ENCODE assay signal across 16 mouse cellular contexts in genomic region chr11:9500326-9501142, GRCm38 (mm10).
DNase-seq lines count a peak whose midpoint lies in the region; ATAC-seq and TF ChIP-seq lines count a peak whose summit lies in the region.
"Had no signal": no experiment of that assay in that cellular context is flagged by ENCODE, and none has a peak within 500 bp of the region (broad histone marks: within the 10 kb centered on the region; RNA-seq: fewer than 3 reads in every experiment).

No protein-coding gene starts in this region.

- TF ChIP-seq CTCF in stomach, postnatal 0 days (IDR thresholded peaks at IDR 0.05; ENCODE audit: low read depth) = no peak

- H3K4me1 ChIP-seq in neural tube, embryonic 14.5 days (ENCODE audit: control insufficient read depth, insufficient read depth, low read length) = no peaks in the 10 kb centered on the region
- H3K4me1 ChIP-seq in forebrain, embryonic 16.5 days (replicated peaks; ENCODE audit: control insufficient read depth, insufficient read depth, low read length) = peaks cover 6% of the 10 kb centered on the region; the same call in 1 of the 2 replicates
- no peaks in the 10 kb centered on the region for H3K4me1 ChIP-seq in stomach, postnatal 0 days (replicated peaks; ENCODE audit: control insufficient read depth, insufficient read depth)
- H3K4me1 ChIP-seq: heart, embryonic 15.5 days had no signal

- no peak overlapping the region for H3K9ac ChIP-seq in neural tube, embryonic 14.5 days (replicated peaks; ENCODE audit: low read depth, low read length)
- H3K9ac ChIP-seq in forebrain, embryonic 16.5 days (replicated peaks; ENCODE audit: low read depth, low read length) = no peak overlapping the region
- H3K9ac ChIP-seq in stomach, postnatal 0 days (ENCODE audit: low read length) = no peak overlapping the region
- H3K9ac ChIP-seq: heart, embryonic 15.5 days had no signal

- no peak overlapping the region for H3K4me2 ChIP-seq in neural tube, embryonic 14.5 days (ENCODE audit: low read depth, low read length)
- H3K4me2 ChIP-seq in forebrain, embryonic 16.5 days (ENCODE audit: low read length) = no peak overlapping the region
- peak overlapping the region; percentile 39 for H3K4me2 ChIP-seq in myocyte (ENCODE audit: low read depth)
- no peak overlapping the region for H3K4me2 ChIP-seq in stomach, postnatal 0 days (replicated peaks; ENCODE audit: low read depth)
- H3K4me2 ChIP-seq: heart, embryonic 15.5 days; liver, embryonic 11.5 days had no signal

- no peak for TF ChIP-seq EP300 in stomach, postnatal 0 days (optimal IDR thresholded peaks at IDR 0.05)

- 40% methylated on average over 5 of the region's 5 CpGs for WGBS in neural tube, embryonic 14.5 days
- WGBS in forebrain, embryonic 16.5 days = 30% methylated on average over 5 of the region's 5 CpGs
- WGBS in stomach, postnatal 0 days = 52% methylated on average over 5 of the region's 5 CpGs

- no peak for TF ChIP-seq POLR2A in myocyte (IDR thresholded peaks at IDR 0.05; ENCODE audit: insufficient read length, low read depth)

- no peak overlapping the region for H3K4me3 ChIP-seq in neural tube, embryonic 14.5 days (ENCODE audit: low read depth, low read length)
- H3K4me3 ChIP-seq in forebrain, embryonic 16.5 days (replicated peaks; ENCODE audit: low read length) = no peak overlapping the region
- no peak overlapping the region for H3K4me3 ChIP-seq in myocyte
- no peak overlapping the region for H3K4me3 ChIP-seq in stomach, postnatal 0 days (ENCODE audit: low read depth, low read length)
- H3K4me3 ChIP-seq: gastrocnemius, adult 2 months; heart, embryonic 15.5 days had no signal

- H3K9me3 ChIP-seq in neural tube, embryonic 14.5 days (ENCODE audit: control insufficient read depth, low read length) = no peaks in the 10 kb centered on the region
- no peaks in the 10 kb centered on the region for H3K9me3 ChIP-seq in forebrain, embryonic 16.5 days (ENCODE audit: control insufficient read depth, low read length)
- no peaks in the 10 kb centered on the region for H3K9me3 ChIP-seq in stomach, postnatal 0 days (ENCODE audit: control insufficient read depth, low read length)
- H3K9me3 ChIP-seq: G1E; heart, embryonic 15.5 days had no signal

- no peaks in the 10 kb centered on the region for H3K36me3 ChIP-seq in neural tube, embryonic 14.5 days (ENCODE audit: control insufficient read depth, insufficient read depth, low read length)
- H3K36me3 ChIP-seq in forebrain, embryonic 16.5 days (ENCODE audit: control insufficient read depth, insufficient read depth) = no peaks in the 10 kb centered on the region
- H3K36me3 ChIP-seq in myocyte (ENCODE audit: control insufficient read depth, insufficient read depth) = no peaks in the 10 kb centered on the region
- H3K36me3 ChIP-seq in stomach, postnatal 0 days (ENCODE audit: control insufficient read depth, insufficient read depth, low read length) = no peaks in the 10 kb centered on the region
- H3K36me3 ChIP-seq: G1E; heart, embryonic 15.5 days had no signal

- peak; percentile 4 for DNase-seq in embryo, embryonic 11 days
- no peak for DNase-seq in embryo, embryonic 9.5 days (ENCODE audit: extremely low spot score)
- DNase-seq in neural tube, embryonic 10.5 days (ENCODE audit: extremely low spot score, low spot score) = no peak
- DNase-seq in stomach, postnatal 0 days (ENCODE audit: low spot score) = no peak
- DNase-seq: B cell, adult 2 months; gastrocnemius, adult 2 months; kidney, postnatal 36 days; lung, postnatal 10 days; thymus, postnatal 14 days had no signal

- no peaks in the 10 kb centered on the region for H3K79me2 ChIP-seq in myocyte (ENCODE audit: control insufficient read depth, insufficient read depth)

- H3K27ac ChIP-seq in neural tube, embryonic 14.5 days (ENCODE audit: low read depth, low read length) = no peak overlapping the region
- H3K27ac ChIP-seq in forebrain, embryonic 16.5 days (ENCODE audit: low read length) = no peak overlapping the region
- no peak overlapping the region for H3K27ac ChIP-seq in stomach, postnatal 0 days (replicated peaks)
- H3K27ac ChIP-seq: gastrocnemius, adult 2 months; heart, embryonic 15.5 days had no signal

- H3ac ChIP-seq in myocyte (ENCODE audit: control insufficient read depth, insufficient read length) = no peak overlapping the region

- peak; percentile 58; the same call in 1 of the 2 replicates for ATAC-seq in neural tube, embryonic 14.5 days (ENCODE audit: low read depth)
- peak; percentile 93 for ATAC-seq in forebrain, embryonic 16.5 days
- no peak for ATAC-seq in megakaryocyte, adult 5-6 weeks (ENCODE audit: poor library complexity, severe bottlenecking)
- ATAC-seq in stomach, postnatal 0 days (ENCODE audit: low FRiP score, low TSS enrichment) = no peak

- H3K27me3 ChIP-seq in neural tube, embryonic 14.5 days (ENCODE audit: control insufficient read depth, insufficient read depth, low read length) = no peaks in the 10 kb centered on the region
- no peaks in the 10 kb centered on the region for H3K27me3 ChIP-seq in forebrain, embryonic 16.5 days (replicated peaks; ENCODE audit: control insufficient read depth, insufficient read depth, low read length)
- H3K27me3 ChIP-seq in myocyte (ENCODE audit: control insufficient read depth, insufficient read depth, insufficient read length) = no peaks in the 10 kb centered on the region
- H3K27me3 ChIP-seq in stomach, postnatal 0 days (ENCODE audit: control insufficient read depth, insufficient read depth, low read length) = no peaks in the 10 kb centered on the region
- H3K27me3 ChIP-seq: heart, embryonic 15.5 days had no signal

TF ChIP-seq in myocyte, 11 proteins besides CTCF, POLR2A, EP300 and RAD21:
- TF ChIP-seq MYOD1 (IDR thresholded peaks at IDR 0.05; ENCODE audit: control insufficient read depth in 1 of 3, insufficient read length in 2 of 3, low read depth in 2 of 3) (peak in 1 of 3 experiments; percentile 30), REST (IDR thresholded peaks at IDR 0.05; ENCODE audit: insufficient read depth, insufficient read length) (no peak), TCF3 (IDR thresholded peaks at IDR 0.05; ENCODE audit: insufficient read length, low read depth) (no peak)

Comparison
In these comparisons a context has a peak if more than half of its experiments do, and no peak if none do; other contexts are left out.
1. ATAC-seq: peak in neural tube, embryonic 14.5 days (single experiment) and forebrain, embryonic 16.5 days (single experiment); none in megakaryocyte, adult 5-6 weeks (single experiment) and stomach, postnatal 0 days (single experiment).